Mouse (Mus musculus): ENCODE data around the gene Atxn1.

GRCm38 (mm10) chr13:45875686-45876367, 89.0 kb downstream of the Atxn1 start:
- TF ChIP-seq CTCF (IDR thresholded peaks at IDR 0.05; ENCODE audit: extremely low read depth, insufficient read depth, low read length) (no peak), POLR2A (IDR thresholded peaks at IDR 0.05; ENCODE audit: extremely low read depth, insufficient read depth, low read length) (no peak)

Data from cortical plate, adult 2 months (tissue).